Mouse (Mus musculus) embryonic facial prominence, embryonic 11.5 days (tissue): ENCODE data around the gene Tmem14c. TPM values are rescaled to one million over a fixed set of nuclear protein-coding genes. Genes with fewer than 3 reads are reported as not detected.
A peak's percentile ranks its signal among the peaks of the same experiment; 100 is the strongest.
"Not testable (repeated sequence)": the region's sequence is repeated elsewhere in the genome, so short reads cannot be mapped to it uniquely, and the experiment has no call there.

Experiments used
- ATAC-seq: fragments of 200-750 bp; cut with Nextera tagmentation; replicated peaks from 2 replicates; pipeline ENCODE4 v1.8.0; 2017; ENCODE audit warnings: low read depth; ENCODE audit not compliant: insufficient number of reproducible peaks, low FRiP score, low TSS enrichment
- DNase-seq: peaks from one replicate; pipeline ENCODE4 v3.0.0-alpha.2; 2015; ENCODE audit warnings: low spot score
- H3K27ac ChIP-seq: fragments of 300-500 bp; sonication (generic); replicated peaks from 2 replicates; pipeline ENCODE4 v1.5.1; 2014; ENCODE audit warnings: mild to moderate bottlenecking, low read depth, low read length, control low read depth
- H3K27me3 ChIP-seq: fragments of 300-500 bp; sonication (generic); 2 replicates; pipeline ENCODE4 v1.6.1; 2014; ENCODE audit warnings: mild to moderate bottlenecking, low read length, moderate library complexity, mixed read lengths; ENCODE audit not compliant: control insufficient read depth, insufficient read depth
- H3K36me3 ChIP-seq: fragments of 300-500 bp; sonication (generic); replicated peaks from 2 replicates; pipeline ENCODE4 v1.6.1; 2014; ENCODE audit warnings: low read depth, mild to moderate bottlenecking, low read length, moderate library complexity, mixed read lengths; ENCODE audit not compliant: control insufficient read depth, insufficient read depth
- H3K4me1 ChIP-seq: fragments of 300-500 bp; sonication (generic); 2 replicates; pipeline ENCODE4 v1.6.1; 2014; ENCODE audit warnings: low read length, mixed read lengths; ENCODE audit not compliant: control insufficient read depth, insufficient read depth
- H3K4me2 ChIP-seq: fragments of 300-500 bp; sonication (generic); 2 replicates; pipeline ENCODE4 v1.6.1; 2014; ENCODE audit warnings: low read depth, mild to moderate bottlenecking, control low read depth, low read length, moderate library complexity
- H3K4me3 ChIP-seq: fragments of 300-500 bp; sonication (generic); 2 replicates; pipeline ENCODE4 v1.5.1; 2014; ENCODE audit warnings: low read depth, low read length, control low read depth
- H3K9ac ChIP-seq: fragments of 300-500 bp; sonication (generic); replicated peaks from 2 replicates; pipeline ENCODE4 v1.6.1; 2014; ENCODE audit warnings: mild to moderate bottlenecking, control low read depth, low read length
- H3K9me3 ChIP-seq: fragments of 300-500 bp; sonication (generic); replicated peaks from 2 replicates; pipeline ENCODE4 v1.6.1; 2016; ENCODE audit warnings: mild to moderate bottlenecking, low read length, inconsistent platforms, mixed read lengths; ENCODE audit not compliant: control insufficient read depth
- WGBS: fragments of 180-500 bp; shearing (Covaris S2); extraction: QIAGEN DNeasy Blood & Tissue Kit; methylation state at CpG from one replicate; pipeline ENCODE4 v1.1.7; 2014; 5-methylcytosine and 5-hydroxymethylcytosine counted together
- polyA plus RNA-seq: library from polyadenylated mRNA; unstranded; fragments of >200 nt; fragmentation: Nextera tagmentation; extraction: Ambion mirVana; gene quantifications from 2 replicates; pipeline ENCODE4 v1.2.1, GENCODE M21; 2014

Tmem14c gene
- polyA plus RNA-seq, 1 experiment from 2014 or later, result 218 TPM

- H3K4me3 ChIP-seq, result no peak overlapping the region
- H3K36me3 ChIP-seq, result no peaks in the 10 kb centered on the region
- H3K27ac ChIP-seq, result no peak overlapping the region
- no peaks in the 10 kb centered on the region for H3K4me1 ChIP-seq
- no peak for ATAC-seq
- 88% methylated on average over 4 of the region's 4 CpGs for WGBS
- H3K27me3 ChIP-seq, result no peaks in the 10 kb centered on the region
- DNase-seq, result no peak
- H3K9me3 ChIP-seq, result no peaks in the 10 kb centered on the region
- no peak overlapping the region for H3K4me2 ChIP-seq
- H3K9ac ChIP-seq, result no peak overlapping the region
These were observed 37.4 kb upstream of the Tmem14c start for GRCm38 (mm10) chr13:40978652-40979051.

- WGBS, result 48% methylated on average over 2 of the region's 2 CpGs
- ATAC-seq, result no peak
- Histone ChIP-seq H3K4me2 (no peak overlapping the region), H3K36me3 (no peaks in the 10 kb centered on the region), H3K9me3 (no peaks in the 10 kb centered on the region), H3K27ac (no peak overlapping the region), H3K4me3 (no peak overlapping the region), H3K4me1 (no peaks in the 10 kb centered on the region), H3K9ac (no peak overlapping the region), H3K27me3 (no peaks in the 10 kb centered on the region)
- DNase-seq, result no peak
These were observed 36.8 kb upstream of the Tmem14c start for GRCm38 (mm10) chr13:40979321-40979720.

- Histone ChIP-seq H3K4me3 (no peak overlapping the region), H3K4me1 (no peaks in the 10 kb centered on the region), H3K27ac (no peak overlapping the region), H3K27me3 (no peaks in the 10 kb centered on the region), H3K4me2 (no peak overlapping the region), H3K36me3 (no peaks in the 10 kb centered on the region), H3K9me3 (no peaks in the 10 kb centered on the region), H3K9ac (no peak overlapping the region)
- ATAC-seq, result no peak
- DNase-seq, result no peak
- WGBS, result 72% methylated on average over 1 of the region's 1 CpGs
These were observed 33.3 kb upstream of the Tmem14c start for GRCm38 (mm10) chr13:40982759-40983158.

GRCm38 (mm10) chr13:40986081-40986480, 30.0 kb upstream of the Tmem14c start:
- Histone ChIP-seq H3K36me3 (no peaks in the 10 kb centered on the region), H3K4me2 (no peak overlapping the region), H3K4me3 (no peak overlapping the region), H3K27me3 (no peaks in the 10 kb centered on the region), H3K4me1 (no peaks in the 10 kb centered on the region), H3K9me3 (no peaks in the 10 kb centered on the region), H3K9ac (no peak overlapping the region), H3K27ac (no peak overlapping the region)
- 88% methylated on average over 5 of the region's 5 CpGs for WGBS
- ATAC-seq, result no peak
- no peak for DNase-seq

- WGBS, result 68% methylated on average over 4 of the region's 4 CpGs
- not testable (repeated sequence) for H3K27me3 ChIP-seq, H3K4me2 ChIP-seq, H3K4me3 ChIP-seq, H3K27ac ChIP-seq, H3K4me1 ChIP-seq, H3K9ac ChIP-seq, H3K9me3 ChIP-seq, ATAC-seq, H3K36me3 ChIP-seq, DNase-seq
These were observed 28.3 kb upstream of the Tmem14c start for GRCm38 (mm10) chr13:40987608-40988303.

- Histone ChIP-seq H3K36me3 (no peaks in the 10 kb centered on the region), H3K27ac (no peak overlapping the region), H3K4me1 (no peaks in the 10 kb centered on the region), H3K4me2 (no peak overlapping the region), H3K4me3 (no peak overlapping the region), H3K9ac (no peak overlapping the region), H3K27me3 (no peaks in the 10 kb centered on the region), H3K9me3 (no peaks in the 10 kb centered on the region)
- 72% methylated on average over 2 of the region's 2 CpGs for WGBS
- ATAC-seq, result no peak
- no peak for DNase-seq
These were observed 27.7 kb upstream of the Tmem14c start for GRCm38 (mm10) chr13:40988418-40988817.

GRCm38 (mm10) chr13:40994487-40995263, 21.4 kb upstream of the Tmem14c start:
- WGBS, result 43% methylated on average over 8 of the region's 8 CpGs
- Histone ChIP-seq H3K4me1 (no peaks in the 10 kb centered on the region), H3K4me2 (no peak overlapping the region), H3K27ac (no peak overlapping the region), H3K9ac (no peak overlapping the region), H3K4me3 (no peak overlapping the region), H3K36me3 (no peaks in the 10 kb centered on the region), H3K27me3 (no peaks in the 10 kb centered on the region), H3K9me3 (no peaks in the 10 kb centered on the region)
- ATAC-seq (no peak), DNase-seq (peak; percentile 52)

- ATAC-seq, H3K9me3 ChIP-seq, DNase-seq, H3K27ac ChIP-seq, H3K27me3 ChIP-seq, H3K9ac ChIP-seq, H3K4me2 ChIP-seq, H3K4me1 ChIP-seq, H3K36me3 ChIP-seq, H3K4me3 ChIP-seq: not testable (repeated sequence)
- 90% methylated on average over 5 of the region's 5 CpGs for WGBS
These were observed 17.6 kb upstream of the Tmem14c start for GRCm38 (mm10) chr13:40998537-40998936.
